Mouse (Mus musculus) hindbrain, embryonic 16.5 days (tissue): ENCODE measurements around the gene Dexi. TPM values are rescaled to one million over a fixed set of nuclear protein-coding genes. Genes with fewer than 3 reads are reported as not detected.

Source experiments
- ATAC-seq: fragments of 200-750 bp; cut with Nextera tagmentation; 2 replicates; pipeline ENCODE4 v1.8.0; 2017; ENCODE audit warnings: moderate TSS enrichment, moderate library complexity
- H3K27ac ChIP-seq: fragments of 300-500 bp; sonication (generic); 2 replicates; pipeline ENCODE4 v1.5.1; 2014; ENCODE audit warnings: low read depth, mild to moderate bottlenecking, control low read depth, low read length, moderate library complexity
- H3K27me3 ChIP-seq: fragments of 300-500 bp; sonication (generic); replicated peaks from 2 replicates; pipeline ENCODE4 v1.6.1; 2014; ENCODE audit warnings: low read length; ENCODE audit not compliant: control insufficient read depth, insufficient read depth
- H3K36me3 ChIP-seq: fragments of 300-500 bp; sonication (generic); 2 replicates; pipeline ENCODE4 v1.6.1; 2014; ENCODE audit warnings: mild to moderate bottlenecking, low read length, moderate library complexity, mixed read lengths; ENCODE audit not compliant: control insufficient read depth, insufficient read depth
- H3K4me1 ChIP-seq: fragments of 300-500 bp; sonication (generic); 2 replicates; pipeline ENCODE4 v1.6.1; 2014; ENCODE audit warnings: low read depth, low read length; ENCODE audit not compliant: control insufficient read depth, insufficient read depth
- H3K4me2 ChIP-seq: fragments of 300-500 bp; sonication (generic); 2 replicates; pipeline ENCODE4 v1.6.1; 2014; ENCODE audit warnings: mild to moderate bottlenecking, low read length, control low read depth, moderate library complexity
- H3K4me3 ChIP-seq: fragments of 300-500 bp; sonication (generic); 2 replicates; pipeline ENCODE4 v1.5.1; 2014; ENCODE audit warnings: mild to moderate bottlenecking, low read length, control low read depth, moderate library complexity
- H3K9ac ChIP-seq: fragments of 300-500 bp; sonication (generic); 2 replicates; pipeline ENCODE4 v1.6.1; 2014; ENCODE audit warnings: low read depth, mild to moderate bottlenecking, control low read depth, low read length, moderate library complexity
- H3K9me3 ChIP-seq: fragments of 300-500 bp; sonication (generic); 2 replicates; pipeline ENCODE4 v1.6.1; 2014; ENCODE audit warnings: mild to moderate bottlenecking, low read length, moderate library complexity; ENCODE audit not compliant: control insufficient read depth
- WGBS: fragments of 180-500 bp; shearing (Covaris S2); extraction: QIAGEN DNeasy Blood & Tissue Kit; methylation state at CpG from one replicate; pipeline ENCODE4 v1.1.7; 2014; 5-methylcytosine and 5-hydroxymethylcytosine counted together
- polyA plus RNA-seq: library from polyadenylated mRNA; unstranded; fragments of >200 nt; fragmentation: Nextera tagmentation; extraction: Ambion mirVana; gene quantifications from 2 replicates; pipeline ENCODE4 v1.2.1, GENCODE M21; 2015

The Dexi gene
- polyA plus RNA-seq, 1 experiment from 2014 or later: 8.7 TPM

- no peak overlapping the region for H3K9ac ChIP-seq
- ATAC-seq: no peak
- H3K4me1 ChIP-seq: peaks cover 3% of the 10 kb centered on the region; the same call in 1 of the 2 replicates
- no peak overlapping the region for H3K27ac ChIP-seq
- WGBS: 82% methylated on average over 4 of the region's 4 CpGs
- H3K36me3 ChIP-seq: no peaks in the 10 kb centered on the region
- H3K9me3 ChIP-seq: no peaks in the 10 kb centered on the region
- no peak overlapping the region for H3K4me3 ChIP-seq
- no peak overlapping the region for H3K4me2 ChIP-seq
- H3K27me3 ChIP-seq: no peaks in the 10 kb centered on the region
These were observed 12.7 kb downstream of the Dexi start for GRCm38 (mm10) chr16:10530179-10530578.

- WGBS: 89% methylated on average over 3 of the region's 3 CpGs
- Histone ChIP-seq H3K27ac (no peak overlapping the region), H3K9me3 (no peaks in the 10 kb centered on the region), H3K27me3 (no peaks in the 10 kb centered on the region), H3K9ac (no peak overlapping the region), H3K4me1 (no peaks in the 10 kb centered on the region), H3K4me2 (no peak overlapping the region), H3K36me3 (no peaks in the 10 kb centered on the region), H3K4me3 (no peak overlapping the region)
- no peak for ATAC-seq
These were observed 14.5 kb downstream of the Dexi start for GRCm38 (mm10) chr16:10528382-10528781.

- Histone ChIP-seq H3K4me1 (no peaks in the 10 kb centered on the region), H3K4me2 (no peak overlapping the region), H3K27ac (no peak overlapping the region), H3K4me3 (no peak overlapping the region), H3K27me3 (no peaks in the 10 kb centered on the region), H3K36me3 (no peaks in the 10 kb centered on the region), H3K9me3 (no peaks in the 10 kb centered on the region), H3K9ac (no peak overlapping the region)
- peak; percentile 53; the same call in 1 of the 2 replicates for ATAC-seq
- WGBS: 78% methylated on average over 6 of the region's 6 CpGs
These were observed 15.7 kb downstream of the Dexi start for GRCm38 (mm10) chr16:10527046-10527644.

- H3K4me3 ChIP-seq: no peak overlapping the region
- no peaks in the 10 kb centered on the region for H3K36me3 ChIP-seq
- no peaks in the 10 kb centered on the region for H3K4me1 ChIP-seq
- H3K9me3 ChIP-seq: no peaks in the 10 kb centered on the region
- no peak for ATAC-seq
- no peaks in the 10 kb centered on the region for H3K27me3 ChIP-seq
- WGBS: 85% methylated on average over 2 of the region's 2 CpGs
- H3K27ac ChIP-seq: no peak overlapping the region
- no peak overlapping the region for H3K4me2 ChIP-seq
- no peak overlapping the region for H3K9ac ChIP-seq
These were observed 17.3 kb downstream of the Dexi start for GRCm38 (mm10) chr16:10525610-10525980.

- no peaks in the 10 kb centered on the region for H3K27me3 ChIP-seq
- H3K36me3 ChIP-seq: no peaks in the 10 kb centered on the region
- no peak overlapping the region for H3K9ac ChIP-seq
- no peaks in the 10 kb centered on the region for H3K9me3 ChIP-seq
- 80% methylated on average over 4 of the region's 4 CpGs for WGBS
- H3K27ac ChIP-seq: no peak overlapping the region
- no peaks in the 10 kb centered on the region for H3K4me1 ChIP-seq
- no peak overlapping the region for H3K4me3 ChIP-seq
- ATAC-seq: no peak
- no peak overlapping the region for H3K4me2 ChIP-seq
These were observed 17.8 kb downstream of the Dexi start for GRCm38 (mm10) chr16:10524866-10525609.

GRCm38 (mm10) chr16:10523650-10524049 lies 19.2 kb downstream of the Dexi start:
- H3K4me1 ChIP-seq: no peaks in the 10 kb centered on the region
- no peak for ATAC-seq
- H3K9me3 ChIP-seq: no peaks in the 10 kb centered on the region
- 91% methylated on average over 8 of the region's 8 CpGs for WGBS
- H3K4me2 ChIP-seq: no peak overlapping the region
- H3K36me3 ChIP-seq: no peaks in the 10 kb centered on the region
- H3K9ac ChIP-seq: no peak overlapping the region
- no peak overlapping the region for H3K27ac ChIP-seq
- H3K27me3 ChIP-seq: no peaks in the 10 kb centered on the region
- no peak overlapping the region for H3K4me3 ChIP-seq

GRCm38 (mm10) chr16:10522811-10523210 lies 20.0 kb downstream of the Dexi start:
- H3K27ac ChIP-seq: no peak overlapping the region
- no peaks in the 10 kb centered on the region for H3K9me3 ChIP-seq
- no peak overlapping the region for H3K4me3 ChIP-seq
- H3K27me3 ChIP-seq: no peaks in the 10 kb centered on the region
- no peak for ATAC-seq
- no peaks in the 10 kb centered on the region for H3K4me1 ChIP-seq
- H3K4me2 ChIP-seq: no peak overlapping the region
- no peak overlapping the region for H3K9ac ChIP-seq
- WGBS: 90% methylated on average over 1 of the region's 1 CpGs
- no peaks in the 10 kb centered on the region for H3K36me3 ChIP-seq

- Histone ChIP-seq H3K36me3 (no peaks in the 10 kb centered on the region), H3K27me3 (no peaks in the 10 kb centered on the region), H3K4me1 (no peaks in the 10 kb centered on the region), H3K9me3 (no peaks in the 10 kb centered on the region), H3K9ac (no peak overlapping the region), H3K4me2 (no peak overlapping the region), H3K27ac (no peak overlapping the region), H3K4me3 (no peak overlapping the region)
- 38% methylated on average over 2 of the region's 2 CpGs for WGBS
- peak; percentile 85 for ATAC-seq
These were observed 21.8 kb downstream of the Dexi start for GRCm38 (mm10) chr16:10520908-10521614.

- 50% methylated on average over 4 of the region's 5 CpGs for WGBS
- Histone ChIP-seq H3K36me3 (no peaks in the 10 kb centered on the region), H3K4me2 (no peak overlapping the region), H3K9me3 (no peaks in the 10 kb centered on the region), H3K9ac (no peak overlapping the region), H3K27me3 (no peaks in the 10 kb centered on the region), H3K4me3 (no peak overlapping the region), H3K27ac (no peak overlapping the region), H3K4me1 (no peaks in the 10 kb centered on the region)
- no peak for ATAC-seq
These were observed 24.8 kb downstream of the Dexi start for GRCm38 (mm10) chr16:10518030-10518429.
